Mouse (Mus musculus) NIH3T3 (cell line): ENCODE measurements at regions not wholly inside any gene's neighbourhood (a gene's known extent, or its start where the extent isn't known, plus 50 kb on each side); places are given as distances from the start of the nearest gene placed in this dataset.

Source experiments
- DNase-seq: peaks from one replicate; pipeline ENCODE4 v3.0.0-alpha.2; 2012; ENCODE audit warnings: low read depth

DNA sequence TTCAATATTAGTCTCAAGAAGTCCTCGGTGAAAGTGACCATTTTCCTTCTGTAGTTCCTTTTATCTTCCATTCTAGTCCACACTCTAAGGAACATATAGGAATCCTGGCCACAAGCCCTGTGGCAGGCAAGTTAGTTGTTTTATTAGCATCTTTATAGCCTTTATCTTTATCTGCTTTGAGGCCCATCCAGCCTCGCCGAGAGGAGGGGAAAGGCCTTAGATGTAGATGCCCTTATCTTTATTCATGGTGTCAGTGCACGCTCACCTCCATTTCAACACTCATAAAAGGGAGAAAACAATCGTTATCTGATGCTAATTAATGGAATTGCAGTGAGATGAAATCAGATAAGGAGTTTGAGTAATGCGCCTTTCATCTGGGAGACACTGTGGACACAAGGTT lies 65.1 kb downstream of the Zfand5 start:
- no peak for DNase-seq

DNA sequence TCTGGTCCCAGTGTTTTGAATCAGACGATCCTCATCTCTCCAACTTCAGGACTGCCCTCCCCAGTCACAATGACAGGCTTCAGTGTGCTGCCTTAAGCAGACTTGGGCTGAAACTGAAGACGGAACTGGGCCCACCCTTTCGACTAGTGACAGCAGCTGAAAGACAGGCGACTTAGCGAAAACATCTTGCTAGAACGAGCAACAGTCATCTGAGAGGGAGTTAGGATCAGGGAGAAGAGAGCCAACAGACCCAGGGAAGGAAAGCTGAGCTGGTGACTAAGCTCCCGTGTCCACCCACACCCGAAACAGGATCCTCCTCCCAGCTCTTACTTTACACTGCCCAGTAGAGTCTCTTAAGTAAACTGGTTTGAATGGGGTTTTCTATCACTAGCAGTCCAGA lies 68.5 kb downstream of the Zfand5 start:
- peak; percentile 52 for DNase-seq
